Mouse (Mus musculus) C2C12 (cell line): ENCODE measurements around the gene Gm28043. TPM values are rescaled to one million over a fixed set of nuclear protein-coding genes. Genes with fewer than 3 reads are reported as not detected.

Experiments used
- H3K27me3 ChIP-seq: one replicate; pipeline ENCODE4 v1.6.1; 2011; ENCODE audit not compliant: control insufficient read depth, insufficient read depth, insufficient read length
- H3K36me3 ChIP-seq: one replicate; pipeline ENCODE4 v1.6.1; 2011; ENCODE audit not compliant: control insufficient read depth, insufficient read depth
- H3K4me3 ChIP-seq: one replicate; pipeline ENCODE4 v1.5.1; 2011; ENCODE audit warnings: mild to moderate bottlenecking, control low read depth; ENCODE audit not compliant: poor library complexity, insufficient read depth, severe bottlenecking
- H3K79me2 ChIP-seq: one replicate; pipeline ENCODE4 v1.6.1; 2011; ENCODE audit not compliant: control insufficient read depth, insufficient read depth
- H3K79me3 ChIP-seq: one replicate; pipeline ENCODE4 v1.6.1; 2011; ENCODE audit warnings: low read depth, control low read depth
- H3ac ChIP-seq: one replicate; pipeline ENCODE3; 2011; ENCODE audit warnings: low read depth; ENCODE audit not compliant: control insufficient read depth, insufficient read length
- CEBPB ChIP-seq: IDR thresholded peaks from one replicate; pipeline ENCODE4 v1.6.1; 2011; ENCODE audit warnings: low read depth, mild to moderate bottlenecking, control low read depth, moderate library complexity
- CTCF ChIP-seq: IDR thresholded peaks from one replicate; pipeline ENCODE4 v1.5.1; 2011; ENCODE audit not compliant: control insufficient read depth, insufficient read depth, insufficient read length
- FOSL1 ChIP-seq: IDR thresholded peaks from one replicate; pipeline ENCODE4 v1.8.0; 2011; ENCODE audit warnings: mild to moderate bottlenecking, low read length; ENCODE audit not compliant: poor library complexity, insufficient read depth, severe bottlenecking
- MAX ChIP-seq: IDR thresholded peaks from one replicate; pipeline ENCODE4 v1.6.1; 2011; ENCODE audit warnings: mild to moderate bottlenecking, control low read depth
- MYOD1 ChIP-seq: IDR thresholded peaks from one replicate; pipeline ENCODE4 v1.6.1; 2011; ENCODE audit warnings: low read depth; ENCODE audit not compliant: control insufficient read depth, insufficient read length
- MYOG ChIP-seq: IDR thresholded peaks from one replicate; pipeline ENCODE4 v1.6.1; 2011; ENCODE audit not compliant: control insufficient read depth, insufficient read length; ENCODE audit errors: extremely low read depth
- USF1 ChIP-seq: IDR thresholded peaks from one replicate; pipeline ENCODE4 v1.6.1; 2011; ENCODE audit warnings: low read depth, mild to moderate bottlenecking, control low read depth, moderate library complexity
- polyA plus RNA-seq: library from polyadenylated mRNA; unstranded; fragments of >200 nt; fragmentation: generic; extraction: Trizol; gene quantifications from one replicate; pipeline ENCODE4 v1.2.1, GENCODE M21; 2012; ENCODE audit warnings: missing spikeins

The Gm28043 gene
- polyA plus RNA-seq, 1 experiment, result 0.54 TPM

- Histone ChIP-seq H3K4me3 (no peak overlapping the region), H3K36me3 (peaks cover 51% of the 10 kb centered on the region), H3K79me3 (no peaks in the 10 kb centered on the region)
These were observed 26.3 kb downstream of the Gm28043 start for GRCm38 (mm10) chr17:29640971-29641370.

GRCm38 (mm10) chr17:29642219-29642618 lies 27.5 kb downstream of the Gm28043 start:
- H3K27me3 ChIP-seq, result no peaks in the 10 kb centered on the region
- TF ChIP-seq USF1 (no peak), CTCF (no peak), MYOG (no peak)
- H3K36me3 ChIP-seq, result peaks cover 38% of the 10 kb centered on the region
- H3ac ChIP-seq, result no peak overlapping the region
- H3K79me2 ChIP-seq, result no peaks in the 10 kb centered on the region
- no peak overlapping the region for H3K4me3 ChIP-seq
- H3K79me3 ChIP-seq, result no peaks in the 10 kb centered on the region

More at GRCm38 (mm10) chr17:29640971-29641370, 26.3 kb downstream of the Gm28043 start:
- H3ac ChIP-seq, result no peak overlapping the region
- TF ChIP-seq FOSL1, result no peak
- TF ChIP-seq MYOD1, result no peak
- H3K79me2 ChIP-seq, result no peaks in the 10 kb centered on the region
- no peaks in the 10 kb centered on the region for H3K27me3 ChIP-seq

GRCm38 (mm10) chr17:29658249-29658648 lies 43.6 kb downstream of the Gm28043 start:
- TF ChIP-seq USF1 (no peak), CEBPB (no peak), MYOG (no peak), MYOD1 (no peak), CTCF (no peak), FOSL1 (no peak), MAX (no peak)
- no peaks in the 10 kb centered on the region for H3K27me3 ChIP-seq
- no peak overlapping the region for H3ac ChIP-seq
- H3K79me2 ChIP-seq, result peaks cover 27% of the 10 kb centered on the region
- peaks cover 13% of the 10 kb centered on the region for H3K79me3 ChIP-seq
- H3K4me3 ChIP-seq, result no peak overlapping the region
- H3K36me3 ChIP-seq, result peaks cover 3% of the 10 kb centered on the region

- Histone ChIP-seq H3K79me3 (peaks cover 13% of the 10 kb centered on the region), H3K79me2 (peaks cover 41% of the 10 kb centered on the region), H3ac (peak within 1 kb of the TSS; percentile 76), H3K27me3 (no peaks in the 10 kb centered on the region), H3K4me3 (peak within 1 kb of the TSS; percentile 86), H3K36me3 (peaks cover 22% of the 10 kb centered on the region)
- TF ChIP-seq MAX, result peak; percentile 32
- TF ChIP-seq CTCF, result no peak
These were observed 45.5 kb downstream of the Gm28043 start, which contains the start of gene Cmtr1 for GRCm38 (mm10) chr17:29660076-29660761. Gene Cmtr1, plus strand, starts transcription at chr17:29660595.

GRCm38 (mm10) chr17:29660762-29661391 lies 46.2 kb downstream of the Gm28043 start:
- Histone ChIP-seq H3K36me3 (peaks cover 23% of the 10 kb centered on the region), H3ac (peak overlapping the region; percentile 76), H3K27me3 (no peaks in the 10 kb centered on the region), H3K79me3 (peaks cover 13% of the 10 kb centered on the region), H3K79me2 (peaks cover 45% of the 10 kb centered on the region), H3K4me3 (peak overlapping the region; percentile 86)
- no peak for TF ChIP-seq CEBPB
- no peak for TF ChIP-seq MAX
- TF ChIP-seq MYOD1, result no peak
- no peak for TF ChIP-seq USF1
- TF ChIP-seq MYOG, result no peak
- no peak for TF ChIP-seq FOSL1
- no peak for TF ChIP-seq CTCF

- no peak overlapping the region for H3K4me3 ChIP-seq
- H3K79me3 ChIP-seq, result peaks cover 18% of the 10 kb centered on the region
- peaks cover 51% of the 10 kb centered on the region for H3K79me2 ChIP-seq
- no peak overlapping the region for H3ac ChIP-seq
- peaks cover 35% of the 10 kb centered on the region for H3K36me3 ChIP-seq
- no peaks in the 10 kb centered on the region for H3K27me3 ChIP-seq
- no peak for TF ChIP-seq USF1
- no peak for TF ChIP-seq CTCF
- TF ChIP-seq MYOD1, result no peak
- TF ChIP-seq MYOG, result no peak
- no peak for TF ChIP-seq MAX
- no peak for TF ChIP-seq CEBPB
These were observed 47.5 kb downstream of the Gm28043 start for GRCm38 (mm10) chr17:29662145-29662544.
